Mouse (Mus musculus) ES-E14 (cell line): ENCODE data around the gene Sorcs3. TPM values are rescaled to one million over a fixed set of nuclear protein-coding genes. Genes with fewer than 3 reads are reported as not detected.

ENCODE experiments used
- DNase-seq: peaks from one replicate; pipeline ENCODE4 v3.0.0-alpha.2; 2013; ENCODE audit warnings: low read depth, low spot score
- H3K27ac ChIP-seq: 2 replicates; pipeline ENCODE4 v1.5.1; 2012; ENCODE audit warnings: low read depth, mild to moderate bottlenecking, low read length, moderate library complexity, mixed read lengths; ENCODE audit not compliant: poor library complexity, insufficient read depth, severe bottlenecking
- H3K36me3 ChIP-seq: 2 replicates; pipeline ENCODE4 v1.6.1; 2012; ENCODE audit warnings: mild to moderate bottlenecking, low read length, moderate library complexity, mixed read lengths; ENCODE audit not compliant: control insufficient read depth, poor library complexity, insufficient read depth, severe bottlenecking
- H3K4me1 ChIP-seq, 2 experiments: fragments of 150-350 bp in 1 of 2; sonication (generic) in 1 of 2; 2 replicates each; pipeline ENCODE4 v1.6.1; 2012; ENCODE audit warnings: low read length in 2 of 2, mild to moderate bottlenecking in 1 of 2, mixed read lengths in 1 of 2; ENCODE audit not compliant: control insufficient read depth in 2 of 2, insufficient read depth in 2 of 2, poor library complexity in 1 of 2
- H3K4me3 ChIP-seq, 2 experiments: fragments of 150-350 bp in 1 of 2; sonication (generic) in 1 of 2; 2 replicates each; pipeline ENCODE4 v1.5.1; 2012; ENCODE audit warnings: low read length in 2 of 2, low read depth in 1 of 2, mild to moderate bottlenecking in 1 of 2, mixed read lengths in 1 of 2; ENCODE audit not compliant: insufficient read depth in 1 of 2, poor library complexity in 1 of 2, severe bottlenecking in 1 of 2
- H3K9ac ChIP-seq: 2 replicates; pipeline ENCODE4 v1.6.1; 2012; ENCODE audit warnings: low read depth, mild to moderate bottlenecking, low read length, mixed read lengths; ENCODE audit not compliant: poor library complexity, insufficient read depth, severe bottlenecking
- H3K9me3 ChIP-seq: fragments of 150-350 bp; sonication (generic); 2 replicates; pipeline ENCODE4 v1.6.1; 2012; ENCODE audit warnings: low read depth, mild to moderate bottlenecking, low read length; ENCODE audit not compliant: control insufficient read depth, insufficient read depth
- CHD2 ChIP-seq: IDR thresholded peaks from 2 replicates; pipeline ENCODE4 v1.6.1; 2014; ENCODE audit warnings: mild to moderate bottlenecking, low read depth, low read length, inconsistent platforms
- HCFC1 ChIP-seq: IDR thresholded peaks from 2 replicates; pipeline ENCODE4 v1.6.1; 2012; ENCODE audit warnings: low read length, inconsistent platforms, borderline replicate concordance; ENCODE audit not compliant: insufficient read depth
- MAFK ChIP-seq: IDR thresholded peaks from 2 replicates; pipeline ENCODE4 v1.6.1; 2014; ENCODE audit warnings: mild to moderate bottlenecking, low read depth, low read length, inconsistent platforms; ENCODE audit not compliant: insufficient read depth
- ZC3H11A ChIP-seq: IDR thresholded peaks from 2 replicates; pipeline ENCODE4 v1.6.1; 2012; ENCODE audit warnings: low read depth, mild to moderate bottlenecking, inconsistent platforms, low read length, borderline replicate concordance
- ZNF384 ChIP-seq: IDR thresholded peaks from 2 replicates; pipeline ENCODE4 v1.6.1; 2012; ENCODE audit warnings: low read depth, low read length, inconsistent platforms
- in situ Hi-C, 2 experiments: fragments of 600-800 bp; cut with MboI; formaldehyde crosslinking; loops; one replicate each; pipeline ENCODE4 v1.15.1; 2025; ENCODE audit warnings: low sequenced_read_pairs in 2 of 2, inconsistent platforms in 1 of 2; ENCODE audit not compliant: unreplicated experiment in 2 of 2
- total RNA-seq: library from RNA; depleted of rRNA; stranded (reverse); fragments of 300-350 nt; gene quantifications from 2 replicates; pipeline ENCODE4 v1.2.3, GENCODE M21; 2012

Gene Sorcs3
- total RNA-seq, 1 experiment, result not detected

DNA sequence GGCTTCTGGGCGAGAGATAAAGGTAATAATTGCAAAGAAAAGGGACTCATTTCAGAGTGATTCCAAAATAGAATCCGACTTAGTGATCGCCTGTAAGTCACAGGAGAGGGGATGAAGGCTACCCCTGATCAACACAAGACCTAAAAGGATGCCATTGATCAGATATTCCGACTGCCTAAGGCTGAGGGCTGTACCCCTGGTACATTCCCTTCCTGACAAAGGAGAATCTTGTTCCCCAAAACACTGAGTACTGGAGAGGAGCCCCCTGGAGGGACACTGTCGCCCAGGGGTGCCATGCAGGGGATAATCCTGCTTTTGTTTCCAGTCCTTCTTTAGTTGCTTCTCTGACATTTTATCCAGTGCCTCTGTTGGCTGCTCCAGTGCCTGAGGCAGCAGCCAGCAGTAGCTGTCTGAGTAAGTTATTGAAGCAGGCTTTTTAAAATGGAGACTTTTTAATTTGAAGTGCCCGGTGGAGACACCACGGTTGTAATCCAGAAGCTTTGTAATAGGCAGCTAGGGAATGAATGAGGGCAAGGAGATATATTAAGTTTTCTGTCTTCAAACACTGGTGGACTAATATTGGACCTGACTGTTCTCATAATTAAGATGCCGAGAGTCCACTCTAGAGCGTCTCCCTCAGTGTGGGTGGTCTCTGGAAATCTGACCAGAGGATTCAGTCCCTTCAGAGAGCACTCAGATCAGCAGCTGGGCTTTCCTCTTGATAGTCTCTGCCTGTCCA is 342.5 kb downstream of the Sorcs3 start:
- no peaks in the 10 kb centered on the region for H3K36me3 ChIP-seq
- H3K9me3 ChIP-seq, result no peaks in the 10 kb centered on the region
- TF ChIP-seq CHD2 (no peak), ZC3H11A (no peak), MAFK (no peak), ZNF384 (no peak), HCFC1 (no peak)
- in situ Hi-C loops, result no loop called here
- no peak overlapping the region for H3K4me3 ChIP-seq
- no peak overlapping the region for H3K27ac ChIP-seq
- H3K4me1 ChIP-seq, result no peaks in the 10 kb centered on the region
- H3K9ac ChIP-seq, result no peak overlapping the region
- no peak for DNase-seq

GRCm38 (mm10) chr19:48559432-48559831 is 353.6 kb downstream of the Sorcs3 start:
- in situ Hi-C loops, result no loop called here
- H3K4me3 ChIP-seq, result no peak overlapping the region

GRCm38 (mm10) chr19:48575736-48576135 is 369.9 kb downstream of the Sorcs3 start:
- H3K27ac ChIP-seq, result no peak overlapping the region
- no peak for TF ChIP-seq ZNF384
- no peak for TF ChIP-seq ZC3H11A
- no peak for TF ChIP-seq CHD2
- TF ChIP-seq HCFC1, result no peak
- no peak for TF ChIP-seq MAFK
- H3K4me3 ChIP-seq, result no peak overlapping the region
- DNase-seq, result no peak
- no peaks in the 10 kb centered on the region for H3K4me1 ChIP-seq
- H3K36me3 ChIP-seq, result no peaks in the 10 kb centered on the region
- in situ Hi-C loops, result no loop called here
- H3K9me3 ChIP-seq, result no peaks in the 10 kb centered on the region
- no peak overlapping the region for H3K9ac ChIP-seq

More at GRCm38 (mm10) chr19:48559432-48559831, 353.6 kb downstream of the Sorcs3 start:
- no peak for DNase-seq
- Histone ChIP-seq H3K4me1 (no peaks in the 10 kb centered on the region), H3K9me3 (no peaks in the 10 kb centered on the region), H3K27ac (no peak overlapping the region), H3K36me3 (no peaks in the 10 kb centered on the region), H3K9ac (no peak overlapping the region)
- TF ChIP-seq HCFC1 (no peak), ZNF384 (no peak), CHD2 (no peak), ZC3H11A (no peak), MAFK (no peak)

DNA sequence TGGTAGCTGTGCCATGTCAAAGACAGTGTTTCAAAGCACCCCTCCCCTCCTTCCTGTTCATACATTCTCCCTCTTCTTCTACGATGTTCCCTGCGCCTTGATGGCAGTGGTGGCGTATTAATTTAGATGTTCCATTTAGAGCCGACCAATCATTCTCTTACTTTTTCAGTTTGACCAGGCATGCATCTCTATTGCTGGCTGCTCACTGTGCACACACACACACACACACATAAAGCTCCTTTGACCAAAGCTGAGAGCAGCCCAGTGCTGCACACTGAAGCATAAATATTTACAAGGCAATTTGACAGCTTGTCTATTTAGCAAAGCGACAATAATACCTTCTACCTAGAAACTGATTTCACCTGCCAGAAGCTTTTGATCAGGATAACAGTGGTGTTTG is 371.3 kb downstream of the Sorcs3 start:
- no peak overlapping the region for H3K9ac ChIP-seq
- DNase-seq, result no peak
- H3K27ac ChIP-seq, result no peak overlapping the region
- no peaks in the 10 kb centered on the region for H3K4me1 ChIP-seq
- H3K36me3 ChIP-seq, result no peaks in the 10 kb centered on the region
- no peaks in the 10 kb centered on the region for H3K9me3 ChIP-seq
- in situ Hi-C loops, result no loop called here
- H3K4me3 ChIP-seq, result no peak overlapping the region
- no peak for TF ChIP-seq MAFK
- TF ChIP-seq HCFC1, result no peak
- no peak for TF ChIP-seq CHD2
- TF ChIP-seq ZC3H11A, result no peak
- no peak for TF ChIP-seq ZNF384
